Mouse (Mus musculus): Measurements from ENCODE around the gene R3hdml. TPM values are rescaled to one million over a fixed set of nuclear protein-coding genes. Genes with fewer than 3 reads are reported as not detected.

Gene R3hdml
- polyA plus RNA-seq, 1 experiment from 2014 or later: not detected

- no peak overlapping the region for H3K9ac ChIP-seq
- peaks cover 13% of the 10 kb centered on the region; the same call in 1 of the 2 replicates for H3K4me1 ChIP-seq (replicated peaks)
- no peak overlapping the region for H3K4me3 ChIP-seq (replicated peaks)
- WGBS (ENCODE audit: insufficient replicate concordance): 42% methylated on average over 5 of the region's 5 CpGs
- H3K9me3 ChIP-seq (replicated peaks): no peaks in the 10 kb centered on the region
- no peak for DNase-seq
- H3K27ac ChIP-seq: no peak overlapping the region
- no peaks in the 10 kb centered on the region for H3K36me3 ChIP-seq
- H3K27me3 ChIP-seq: peaks cover 25% of the 10 kb centered on the region
- H3K4me2 ChIP-seq: no peak overlapping the region
- ATAC-seq (ENCODE audit: low read depth): no peak
Measured at GRCm38 (mm10) chr2:163462386-163462785, 29.7 kb upstream of the R3hdml start.

- H3K27ac ChIP-seq: no peak overlapping the region
- H3K4me2 ChIP-seq: no peak overlapping the region
- H3K27me3 ChIP-seq: peaks cover 21% of the 10 kb centered on the region
- 67% methylated on average over 11 of the region's 11 CpGs for WGBS (ENCODE audit: insufficient replicate concordance)
- H3K4me3 ChIP-seq (replicated peaks): no peak overlapping the region
- ATAC-seq (ENCODE audit: low read depth) (no peak), DNase-seq (no peak)
- H3K9me3 ChIP-seq (replicated peaks): no peaks in the 10 kb centered on the region
- H3K36me3 ChIP-seq: peaks cover 3% of the 10 kb centered on the region
- H3K9ac ChIP-seq: no peak overlapping the region
- H3K4me1 ChIP-seq (replicated peaks): peaks cover 13% of the 10 kb centered on the region; the same call in 1 of the 2 replicates
Measured at GRCm38 (mm10) chr2:163462801-163463200, 29.3 kb upstream of the R3hdml start.

GRCm38 (mm10) chr2:163463251-163463769 lies 28.8 kb upstream of the R3hdml start:
- peaks cover 13% of the 10 kb centered on the region; the same call in 1 of the 2 replicates for H3K4me1 ChIP-seq (replicated peaks)
- no peak overlapping the region for H3K27ac ChIP-seq
- ATAC-seq (ENCODE audit: low read depth): no peak
- H3K36me3 ChIP-seq: peaks cover 7% of the 10 kb centered on the region
- no peak overlapping the region for H3K9ac ChIP-seq
- H3K27me3 ChIP-seq: peaks cover 16% of the 10 kb centered on the region
- DNase-seq: no peak
- no peak overlapping the region for H3K4me2 ChIP-seq
- WGBS (ENCODE audit: insufficient replicate concordance): 45% methylated on average over 10 of the region's 10 CpGs
- no peak overlapping the region for H3K4me3 ChIP-seq (replicated peaks)
- no peaks in the 10 kb centered on the region for H3K9me3 ChIP-seq (replicated peaks)

GRCm38 (mm10) chr2:163463998-163464397 lies 28.1 kb upstream of the R3hdml start:
- ATAC-seq (ENCODE audit: low read depth) (no peak), DNase-seq (no peak)
- Histone ChIP-seq H3K4me2 (no peak overlapping the region), H3K9me3 (replicated peaks) (no peaks in the 10 kb centered on the region), H3K27me3 (peaks cover 9% of the 10 kb centered on the region), H3K4me1 (replicated peaks) (peaks cover 10% of the 10 kb centered on the region; the same call in 1 of the 2 replicates), H3K36me3 (peaks cover 13% of the 10 kb centered on the region), H3K9ac (no peak overlapping the region), H3K4me3 (replicated peaks) (no peak overlapping the region), H3K27ac (no peak overlapping the region)
- 68% methylated on average over 4 of the region's 4 CpGs for WGBS (ENCODE audit: insufficient replicate concordance)

GRCm38 (mm10) chr2:163464562-163464961 lies 27.6 kb upstream of the R3hdml start:
- no peak for DNase-seq
- Histone ChIP-seq H3K9me3 (replicated peaks) (no peaks in the 10 kb centered on the region), H3K4me1 (replicated peaks) (peaks cover 9% of the 10 kb centered on the region; the same call in 1 of the 2 replicates), H3K4me2 (no peak overlapping the region), H3K36me3 (peaks cover 19% of the 10 kb centered on the region), H3K4me3 (replicated peaks) (no peak overlapping the region), H3K27ac (no peak overlapping the region), H3K9ac (no peak overlapping the region), H3K27me3 (peaks cover 4% of the 10 kb centered on the region; the same call in 1 of the 2 replicates)
- 64% methylated on average over 6 of the region's 6 CpGs for WGBS (ENCODE audit: insufficient replicate concordance)
- no peak for ATAC-seq (ENCODE audit: low read depth)

- Histone ChIP-seq H3K4me2 (no peak overlapping the region), H3K9ac (no peak overlapping the region), H3K4me1 (replicated peaks) (peaks cover 19% of the 10 kb centered on the region), H3K27ac (no peak overlapping the region), H3K4me3 (replicated peaks) (no peak overlapping the region), H3K36me3 (peaks cover 23% of the 10 kb centered on the region), H3K27me3 (no peaks in the 10 kb centered on the region), H3K9me3 (replicated peaks) (no peaks in the 10 kb centered on the region)
- ATAC-seq (ENCODE audit: low read depth) (no peak), DNase-seq (no peak)
- 55% methylated on average over 8 of the region's 8 CpGs for WGBS (ENCODE audit: insufficient replicate concordance)
Measured at GRCm38 (mm10) chr2:163466771-163467170, 25.3 kb upstream of the R3hdml start.

GRCm38 (mm10) chr2:163467585-163467984 lies 24.5 kb upstream of the R3hdml start:
- Histone ChIP-seq H3K4me1 (replicated peaks) (peaks cover 23% of the 10 kb centered on the region), H3K9ac (no peak overlapping the region), H3K36me3 (peaks cover 23% of the 10 kb centered on the region), H3K9me3 (replicated peaks) (no peaks in the 10 kb centered on the region), H3K27me3 (no peaks in the 10 kb centered on the region), H3K4me3 (replicated peaks) (no peak overlapping the region), H3K4me2 (no peak overlapping the region), H3K27ac (no peak overlapping the region)
- WGBS (ENCODE audit: insufficient replicate concordance): 85% methylated on average over 6 of the region's 6 CpGs
- no peak for ATAC-seq (ENCODE audit: low read depth)
- DNase-seq: no peak

GRCm38 (mm10) chr2:163468866-163469265 lies 23.3 kb upstream of the R3hdml start:
- no peak overlapping the region for H3K9ac ChIP-seq
- DNase-seq (no peak), ATAC-seq (ENCODE audit: low read depth) (no peak)
- 81% methylated on average over 6 of the region's 6 CpGs for WGBS (ENCODE audit: insufficient replicate concordance)
- H3K4me3 ChIP-seq (replicated peaks): no peak overlapping the region
- no peak overlapping the region for H3K27ac ChIP-seq
- no peaks in the 10 kb centered on the region for H3K9me3 ChIP-seq (replicated peaks)
- H3K27me3 ChIP-seq: 0 out of 2 replicates have a peak, but pooled peaks cover 4% of the 10 kb centered on the region
- H3K4me1 ChIP-seq (replicated peaks): peaks cover 19% of the 10 kb centered on the region
- no peak overlapping the region for H3K4me2 ChIP-seq
- H3K36me3 ChIP-seq: peaks cover 23% of the 10 kb centered on the region

GRCm38 (mm10) chr2:163469711-163470110 lies 22.4 kb upstream of the R3hdml start:
- H3K4me1 ChIP-seq (replicated peaks): peaks cover 19% of the 10 kb centered on the region
- 84% methylated on average over 15 of the region's 15 CpGs for WGBS (ENCODE audit: insufficient replicate concordance)
- H3K4me2 ChIP-seq: no peak overlapping the region
- ATAC-seq (ENCODE audit: low read depth): no peak
- DNase-seq: no peak
- H3K27ac ChIP-seq: no peak overlapping the region
- H3K4me3 ChIP-seq (replicated peaks): no peak overlapping the region
- H3K36me3 ChIP-seq: peaks cover 23% of the 10 kb centered on the region
- no peak overlapping the region for H3K9ac ChIP-seq
- H3K27me3 ChIP-seq: 0 out of 2 replicates have a peak, but pooled peaks cover 5% of the 10 kb centered on the region
- H3K9me3 ChIP-seq (replicated peaks): no peaks in the 10 kb centered on the region

- peak overlapping the region; percentile 90 for H3K4me2 ChIP-seq
- H3K4me1 ChIP-seq (replicated peaks): peaks cover 19% of the 10 kb centered on the region
- no peak overlapping the region for H3K27ac ChIP-seq
- H3K36me3 ChIP-seq: peaks cover 23% of the 10 kb centered on the region
- no peaks in the 10 kb centered on the region for H3K9me3 ChIP-seq (replicated peaks)
- WGBS (ENCODE audit: insufficient replicate concordance): 67% methylated on average over 3 of the region's 3 CpGs
- peak overlapping the region; percentile 87 for H3K9ac ChIP-seq
- H3K27me3 ChIP-seq: 0 out of 2 replicates have a peak, but pooled peaks cover 5% of the 10 kb centered on the region
- no peak for ATAC-seq (ENCODE audit: low read depth)
- no peak for DNase-seq
- H3K4me3 ChIP-seq (replicated peaks): peak overlapping the region; percentile 86
Measured at GRCm38 (mm10) chr2:163471136-163471535, 21.0 kb upstream of the R3hdml start.

- Histone ChIP-seq H3K4me2 (peak overlapping the region; percentile 90), H3K4me1 (replicated peaks) (peaks cover 19% of the 10 kb centered on the region), H3K27ac (peak overlapping the region; percentile 77), H3K27me3 (0 out of 2 replicates have a peak, but pooled peaks cover 5% of the 10 kb centered on the region), H3K9me3 (replicated peaks) (no peaks in the 10 kb centered on the region), H3K9ac (peak overlapping the region; percentile 87), H3K36me3 (peaks cover 23% of the 10 kb centered on the region), H3K4me3 (replicated peaks) (peak overlapping the region; percentile 86)
- DNase-seq: no peak
- 4% methylated on average over 36 of the region's 36 CpGs for WGBS (ENCODE audit: insufficient replicate concordance)
- peak; percentile 86 for ATAC-seq (ENCODE audit: low read depth)
Measured at GRCm38 (mm10) chr2:163471710-163472465, 20.2 kb upstream of the R3hdml start.

All from liver, embryonic 13.5 days (tissue).